Mouse (Mus musculus) Muller cell, postnatal 12 days (primary cell): ENCODE measurements around the gene Tsfm.

ENCODE experiments used
- DNase-seq: peaks from one replicate; pipeline ENCODE4 v3.0.0-alpha.2; 2015; ENCODE audit errors: inconsistent ontology term

The Tsfm gene

DNA sequence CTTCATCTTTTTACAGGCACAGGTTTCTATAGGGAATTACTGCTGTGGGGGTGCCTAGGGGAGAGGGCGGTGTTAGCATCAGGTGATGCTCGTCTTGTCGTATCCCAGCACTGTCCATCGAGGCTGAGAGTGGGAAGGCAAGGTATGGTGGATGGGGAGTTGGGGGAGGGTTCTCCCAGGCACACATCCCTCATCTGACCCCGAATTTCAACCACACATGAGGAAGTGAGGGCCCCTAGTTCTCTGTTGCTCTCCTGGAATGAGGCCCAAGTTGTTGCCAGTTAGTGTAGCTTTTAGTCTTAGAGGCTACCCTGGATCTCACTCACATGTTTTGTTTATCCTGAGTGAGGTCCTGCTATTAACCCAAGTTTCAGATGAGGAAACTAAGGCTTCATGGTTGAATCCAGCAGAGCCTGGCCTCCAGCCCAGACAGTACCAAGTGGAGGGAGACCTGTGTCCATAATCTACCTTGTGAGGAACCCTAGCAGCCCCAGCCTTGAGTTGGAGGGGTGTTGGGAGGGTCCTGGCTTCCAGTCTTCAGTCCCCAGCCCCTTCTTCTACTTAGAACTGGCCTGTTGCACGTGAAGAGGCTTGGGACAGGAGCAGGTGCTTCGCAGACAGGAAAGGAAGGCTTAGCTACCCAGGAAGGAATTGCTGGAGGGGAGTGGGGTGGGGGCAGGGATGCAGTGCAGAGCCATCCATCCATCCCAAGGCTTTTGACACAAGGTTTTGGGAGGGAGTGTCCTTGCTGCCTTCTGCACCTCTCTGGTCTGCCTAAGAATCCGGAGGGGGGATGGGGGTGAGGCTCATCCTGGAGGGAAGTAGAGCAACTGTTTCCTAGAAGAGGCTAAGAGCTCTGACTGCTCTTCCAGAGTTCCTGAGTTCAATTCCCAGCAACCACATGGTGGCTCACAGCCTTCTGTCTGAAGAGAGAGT, 43.2 kb downstream of the Tsfm start:
- DNase-seq: no peak

DNA sequence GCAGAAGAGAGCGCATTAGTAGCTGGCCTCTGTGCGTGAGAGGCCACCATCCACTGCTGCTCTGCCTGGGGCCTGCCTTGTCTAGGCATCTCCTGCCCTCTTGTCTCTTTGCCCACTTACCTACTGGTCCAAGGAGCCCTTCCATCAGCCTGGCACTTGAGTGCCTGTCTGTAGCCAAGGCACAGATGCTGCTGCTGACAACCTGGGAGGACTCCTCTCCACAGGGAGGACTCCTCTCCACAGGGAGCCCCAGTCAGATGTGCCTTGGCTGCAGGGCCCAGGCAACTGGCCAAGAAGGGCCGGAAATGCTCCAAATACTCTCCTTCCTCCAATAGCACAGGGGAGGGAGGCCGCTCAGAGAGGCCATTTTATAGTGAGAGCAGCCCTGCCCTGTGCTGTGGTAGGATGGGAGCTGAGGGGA, 44.1 kb downstream of the Tsfm start:
- peak; percentile 92 for DNase-seq

DNA sequence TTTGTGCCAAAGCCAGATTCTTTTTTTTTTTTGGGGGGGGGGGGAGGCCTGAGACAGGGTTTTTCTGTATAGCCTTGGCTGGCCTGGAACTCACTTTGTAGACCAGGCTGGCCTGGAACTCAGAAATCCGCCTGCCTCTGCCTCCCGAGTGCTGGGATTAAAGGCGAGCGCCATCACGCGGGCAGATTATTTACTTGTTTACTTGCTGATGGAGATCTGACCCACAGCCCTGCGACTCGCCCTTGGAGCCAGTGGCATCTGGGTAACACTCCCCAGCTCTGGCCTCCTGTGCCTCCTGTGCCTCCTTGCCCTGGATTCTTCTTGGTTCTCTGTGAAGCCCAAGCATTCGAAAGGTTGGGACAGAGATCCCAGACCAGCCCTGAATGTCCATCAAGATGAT, 45.1 kb downstream of the Tsfm start:
- DNase-seq: no peak

DNA sequence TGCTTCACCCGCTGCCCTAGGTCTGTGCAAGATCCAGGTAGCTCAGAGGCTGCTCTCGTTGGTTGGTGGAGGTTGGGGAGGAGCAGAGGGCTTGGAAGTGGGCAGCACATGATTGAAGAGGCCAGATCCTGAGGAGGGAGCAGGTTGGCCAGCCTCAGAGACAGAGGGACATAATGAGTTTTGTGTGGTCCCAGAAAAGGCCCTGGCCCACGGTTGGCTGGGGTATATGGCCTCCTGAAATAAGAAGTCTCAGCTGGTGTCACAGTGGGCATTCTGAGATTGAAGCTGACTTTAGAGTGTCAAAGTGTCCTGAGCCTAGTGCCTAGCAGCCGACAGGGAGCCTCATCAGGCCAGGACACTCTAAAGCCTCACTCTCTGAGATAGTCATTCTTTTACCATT, 45.5 kb downstream of the Tsfm start:
- no peak for DNase-seq

- peak; percentile 84 for DNase-seq
These were observed 46.2 kb downstream of the Tsfm start for GRCm38 (mm10) chr10:126984189-126985004.

DNA sequence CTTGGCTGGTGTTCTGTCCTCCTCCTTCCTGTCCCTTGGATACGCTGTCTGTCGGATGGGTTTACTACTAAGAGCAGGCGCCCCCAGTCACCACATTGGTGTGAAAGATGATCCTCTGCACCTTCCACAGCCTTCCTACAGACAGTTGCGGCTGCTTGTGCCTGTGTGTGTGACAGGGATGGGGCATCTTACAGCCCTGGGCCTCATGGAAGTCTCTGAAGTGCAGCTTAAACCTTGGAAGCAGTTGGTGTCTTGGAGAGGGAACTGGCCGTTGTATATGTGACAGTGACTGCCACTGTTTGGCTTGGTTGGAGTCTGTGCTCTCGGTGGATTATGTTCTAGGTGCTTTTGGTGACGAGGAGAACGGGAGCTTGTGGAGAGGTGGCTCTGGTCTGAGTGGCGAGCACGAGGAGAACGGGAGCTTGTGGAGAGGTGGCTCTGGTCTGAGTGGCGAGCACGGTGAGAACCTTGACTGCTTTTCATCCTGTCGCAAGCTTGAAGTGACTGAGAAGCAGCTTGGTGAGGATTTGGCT, 47.4 kb downstream of the Tsfm start:
- no peak for DNase-seq

GRCm38 (mm10) chr10:126981746-126982145, 48.9 kb downstream of the Tsfm start:
- DNase-seq: no peak

DNA sequence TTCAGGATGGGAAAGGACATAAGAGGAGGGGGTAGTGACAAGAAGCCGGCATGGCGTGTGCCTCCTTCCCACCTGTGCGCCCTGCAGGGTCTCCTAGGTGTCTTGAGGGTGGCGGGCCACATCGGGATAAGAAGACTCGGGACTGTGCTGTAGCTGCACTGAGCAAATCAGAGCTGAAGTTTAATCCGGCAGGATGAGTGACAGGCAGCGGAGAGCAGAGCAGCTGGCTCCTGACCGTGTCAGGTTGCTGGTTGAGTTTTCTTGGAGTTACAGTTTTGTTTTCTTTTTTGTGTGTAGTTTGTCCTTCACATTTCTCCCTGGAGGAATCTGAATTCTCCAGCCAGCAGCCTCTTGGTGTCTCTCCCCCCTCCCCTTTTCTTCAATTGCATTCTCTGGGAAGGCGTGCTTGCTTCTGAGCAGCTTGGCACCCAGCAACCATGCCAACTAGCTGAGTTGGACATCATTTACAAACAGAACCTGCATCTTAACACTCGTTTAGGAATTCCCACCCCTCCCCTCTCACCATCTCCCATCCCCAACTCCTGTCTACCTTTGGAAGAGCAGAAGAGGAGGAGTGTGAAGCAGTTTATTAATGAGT, 49.6 kb downstream of the Tsfm start:
- peak; percentile 31 for DNase-seq

GRCm38 (mm10) chr10:126980221-126980932, 50.3 kb downstream of the Tsfm start:
- peak; percentile 85 for DNase-seq

DNA sequence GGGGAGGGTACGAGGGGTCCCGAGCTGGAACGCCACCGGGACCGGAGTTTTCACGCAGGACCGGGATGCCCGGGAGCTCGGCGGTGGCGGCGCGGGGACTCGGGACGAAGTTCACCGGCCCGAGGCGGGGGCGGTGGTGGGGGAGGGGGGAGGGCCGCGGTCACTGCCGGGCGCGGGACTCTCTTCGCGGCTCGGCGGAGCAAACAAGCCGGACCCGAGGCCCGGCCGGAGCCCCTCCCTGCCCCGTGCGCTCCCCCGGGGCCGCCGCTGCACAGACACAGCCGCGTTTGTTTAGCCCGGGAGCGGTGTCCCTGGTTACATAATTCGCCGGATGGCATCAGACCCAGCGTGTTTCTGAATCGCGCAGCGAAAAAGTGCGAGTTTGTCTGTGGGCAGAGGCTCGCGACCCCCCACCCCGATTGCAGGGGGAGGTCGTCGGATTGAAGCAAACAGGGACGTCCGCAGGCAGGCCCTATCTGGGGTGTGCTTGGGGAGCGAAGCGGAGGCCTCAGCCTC, 50.9 kb downstream of the Tsfm start:
- DNase-seq: peak; percentile 64

GRCm38 (mm10) chr10:126979121-126979635, 51.5 kb downstream of the Tsfm start:
- peak; percentile 69 for DNase-seq

DNA sequence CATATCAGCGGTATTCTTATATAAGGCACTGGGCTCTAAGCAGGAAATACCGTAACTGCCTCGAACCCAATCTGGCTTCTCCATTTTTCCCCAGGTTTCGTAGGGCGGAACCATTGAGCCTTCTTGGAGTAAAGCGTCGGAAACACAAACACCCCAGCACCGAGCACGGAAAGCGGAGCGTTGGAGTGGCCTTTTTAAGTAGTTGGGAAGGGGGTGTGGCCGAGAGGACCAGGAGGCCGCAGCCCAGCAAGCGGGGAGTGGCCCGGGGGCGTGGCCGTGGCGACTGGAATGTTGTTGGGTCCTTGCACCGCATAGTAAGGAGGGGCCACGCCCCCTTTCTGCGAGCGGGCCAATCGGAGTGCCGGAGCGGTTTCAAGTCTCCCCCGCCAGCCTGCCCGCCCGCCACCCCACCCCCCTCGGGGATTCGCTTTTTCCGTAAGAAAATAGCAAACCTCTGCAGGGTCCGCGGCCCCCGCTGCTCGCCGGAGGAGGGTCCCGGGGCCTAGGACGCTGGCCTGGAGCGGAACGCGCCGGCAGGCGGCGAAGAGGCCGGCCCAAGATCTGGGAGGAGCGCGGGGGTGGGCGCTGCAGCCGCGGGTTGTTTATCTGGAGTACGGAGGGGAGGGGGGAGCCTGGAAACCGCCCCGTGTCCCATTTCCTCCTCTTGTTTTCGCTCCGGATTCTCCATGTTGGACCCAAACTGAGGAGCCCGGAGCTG, 52.2 kb downstream of the Tsfm start, which contains the start of gene Ctdsp2:
Gene Ctdsp2 (plus strand): TSS at position 441 of the 718 bp plus-strand sequence.
- peak; percentile 100 for DNase-seq

GRCm38 (mm10) chr10:126977076-126977475, 53.6 kb downstream of the Tsfm start:
- no peak for DNase-seq

DNA sequence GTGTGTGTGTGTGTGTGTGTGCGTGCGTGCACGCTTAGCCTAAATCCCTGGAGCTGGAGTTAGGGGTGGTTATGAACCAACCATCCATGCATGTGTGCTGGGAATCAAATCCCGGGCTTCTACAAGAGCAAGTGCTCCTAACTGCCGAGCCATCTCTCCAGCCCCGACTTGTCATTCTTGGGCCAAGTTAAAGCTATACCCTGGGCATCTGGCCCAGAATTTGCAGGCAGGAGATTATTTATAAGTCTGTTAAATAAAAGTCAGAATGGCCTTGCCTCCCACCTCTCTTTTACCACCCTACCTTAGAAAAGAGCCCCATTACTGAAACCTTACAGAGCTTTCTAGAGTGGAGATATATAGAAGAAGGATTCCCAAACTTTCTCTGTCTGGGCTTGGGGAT, 54.9 kb downstream of the Tsfm start:
- no peak for DNase-seq

DNA sequence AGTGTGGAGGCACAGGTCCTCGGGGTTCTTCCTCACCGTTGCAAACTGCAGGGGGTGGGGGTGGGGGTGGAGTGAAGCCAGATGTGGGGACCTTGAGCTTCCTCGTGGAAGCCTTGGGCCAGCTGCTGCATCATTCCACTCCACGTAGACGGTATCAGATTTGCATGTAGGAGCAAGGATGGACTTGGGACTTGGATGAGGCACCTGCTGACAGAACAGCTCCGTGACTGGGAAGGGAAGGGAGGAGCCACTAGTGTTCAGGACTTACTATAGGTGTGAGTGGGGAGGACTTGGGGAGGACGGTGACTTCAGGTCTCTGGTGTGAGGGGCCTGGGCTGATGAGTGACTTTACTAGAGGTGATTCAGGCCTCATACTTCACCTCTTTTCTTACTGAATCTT, 57.7 kb downstream of the Tsfm start:
- DNase-seq: no peak

DNA sequence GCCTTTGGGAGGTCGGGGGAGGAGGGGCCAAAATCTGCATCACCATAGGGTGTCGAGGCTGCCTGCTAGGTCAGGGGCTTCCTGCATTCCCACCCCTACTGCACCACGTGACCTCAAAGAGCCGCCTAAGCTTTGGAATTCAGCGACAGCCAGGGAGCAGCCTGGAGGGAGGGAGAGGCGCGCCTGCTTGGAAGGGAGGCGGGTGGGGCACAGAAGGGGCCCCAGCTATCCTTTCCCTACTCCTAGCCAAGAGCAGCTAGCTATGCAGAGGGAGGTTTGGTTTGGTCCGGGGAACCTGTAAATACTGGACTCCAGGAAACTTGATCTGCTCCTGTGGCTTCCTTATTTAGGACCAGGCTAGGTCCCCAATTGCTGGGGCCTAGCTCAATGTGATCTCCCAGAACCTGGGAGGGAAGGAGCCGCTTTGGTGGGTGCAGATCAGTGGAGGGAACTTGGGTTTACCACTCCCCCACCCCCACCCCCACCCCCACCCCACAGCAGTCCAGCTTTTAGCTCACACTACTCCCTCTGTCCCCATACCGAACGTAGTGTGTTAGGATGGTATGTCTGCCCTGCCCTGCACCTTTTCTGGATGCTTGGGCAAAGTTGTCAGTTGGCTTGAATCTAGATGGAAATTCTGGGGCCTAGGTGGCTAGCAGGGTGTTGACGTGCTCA, 58.5 kb downstream of the Tsfm start:
- peak; percentile 68 for DNase-seq

- DNase-seq: peak; percentile 12
These were observed 59.1 kb downstream of the Tsfm start for GRCm38 (mm10) chr10:126971363-126972050.

- DNase-seq: no peak
These were observed 66.8 kb downstream of the Tsfm start for GRCm38 (mm10) chr10:126963821-126964220.

DNA sequence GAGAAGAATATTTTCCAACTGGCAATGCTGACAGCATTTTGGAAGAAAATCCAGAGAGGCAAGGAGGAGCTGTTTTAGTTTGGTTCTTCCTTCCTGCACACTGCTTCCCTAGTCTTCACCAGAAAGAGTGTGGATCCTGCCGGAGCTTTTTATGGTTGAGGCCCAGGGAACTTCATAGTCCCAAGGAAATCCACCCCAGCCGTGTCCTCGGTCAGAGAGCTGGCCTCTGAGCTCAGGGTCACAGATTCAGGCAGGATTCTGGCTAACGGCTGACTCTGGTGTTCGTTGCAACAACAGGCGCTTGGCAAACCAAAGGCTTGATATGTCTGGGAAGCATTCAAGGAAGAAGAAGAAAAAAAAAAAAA, 67.7 kb downstream of the Tsfm start:
- no peak for DNase-seq
